Mouse (Mus musculus) liver, postnatal 0 days (tissue): ENCODE results near the gene Gcnt1. TPM values are rescaled to one million over a fixed set of nuclear protein-coding genes. Genes with fewer than 3 reads are reported as not detected.

Source experiments
- ATAC-seq: fragments of 200-750 bp; cut with Nextera tagmentation; 2 replicates; pipeline ENCODE4 v1.8.0; 2017; ENCODE audit warnings: mild to moderate bottlenecking, moderate library complexity
- DNase-seq: peaks from one replicate; pipeline ENCODE4 v3.0.0-alpha.2; 2016
- H3K27ac ChIP-seq: fragments of 300-500 bp; sonication (generic); 2 replicates; pipeline ENCODE4 v1.5.1; 2014; ENCODE audit warnings: antibody characterized with exemption, moderate library complexity, mild to moderate bottlenecking, low read depth
- H3K27me3 ChIP-seq: fragments of 300-500 bp; sonication (generic); 2 replicates; pipeline ENCODE4 v1.6.1; 2014; ENCODE audit warnings: low read length, control low read depth, mixed read lengths; ENCODE audit not compliant: insufficient read depth
- H3K36me3 ChIP-seq: fragments of 300-500 bp; sonication (generic); replicated peaks from 2 replicates; pipeline ENCODE4 v1.6.1; 2014; ENCODE audit warnings: mild to moderate bottlenecking, control low read depth, low read length, moderate library complexity, mixed read lengths; ENCODE audit not compliant: insufficient read depth
- H3K4me1 ChIP-seq: fragments of 300-500 bp; sonication (generic); 2 replicates; pipeline ENCODE4 v1.6.1; 2014; ENCODE audit warnings: antibody characterized with exemption, mild to moderate bottlenecking, control low read depth; ENCODE audit not compliant: insufficient read depth
- H3K4me2 ChIP-seq: fragments of 300-500 bp; sonication (generic); 2 replicates; pipeline ENCODE4 v1.6.1; 2014; ENCODE audit warnings: low read depth, mild to moderate bottlenecking, low read length, moderate library complexity, mixed read lengths
- H3K4me3 ChIP-seq: fragments of 300-500 bp; sonication (generic); 2 replicates; pipeline ENCODE4 v1.5.1; 2014; ENCODE audit warnings: low read depth, low read length
- H3K9ac ChIP-seq: fragments of 300-500 bp; sonication (generic); replicated peaks from 2 replicates; pipeline ENCODE4 v1.6.1; 2014; ENCODE audit warnings: mild to moderate bottlenecking, moderate library complexity
- H3K9me3 ChIP-seq: fragments of 300-500 bp; sonication (generic); 2 replicates; pipeline ENCODE4 v1.6.1; 2016; ENCODE audit warnings: mild to moderate bottlenecking, control low read depth, low read length, mixed read lengths
- CTCF ChIP-seq: sonication (generic); IDR thresholded peaks from 2 replicates; pipeline ENCODE4 v1.5.1; 2016; ENCODE audit warnings: antibody characterized with exemption, low read depth
- EP300 ChIP-seq: IDR thresholded peaks from 2 replicates; pipeline ENCODE4 v1.6.1; 2016; ENCODE audit warnings: antibody characterized with exemption, low read depth, mild to moderate bottlenecking
- WGBS: fragments of 180-500 bp; shearing (Covaris S2); extraction: QIAGEN DNeasy Blood & Tissue Kit; methylation state at CpG from one replicate; pipeline ENCODE4 v1.1.7; 2014; ENCODE audit not compliant: insufficient replicate concordance; 5-methylcytosine and 5-hydroxymethylcytosine counted together
- polyA plus RNA-seq: library from polyadenylated mRNA; unstranded; fragments of >200 nt; fragmentation: Nextera tagmentation; extraction: Ambion mirVana; gene quantifications from 2 replicates; pipeline ENCODE4 v1.2.1, GENCODE M21; 2015

Gcnt1 gene
- polyA plus RNA-seq, result 5.8 and 7.1 TPM in 2 replicates

DNA sequence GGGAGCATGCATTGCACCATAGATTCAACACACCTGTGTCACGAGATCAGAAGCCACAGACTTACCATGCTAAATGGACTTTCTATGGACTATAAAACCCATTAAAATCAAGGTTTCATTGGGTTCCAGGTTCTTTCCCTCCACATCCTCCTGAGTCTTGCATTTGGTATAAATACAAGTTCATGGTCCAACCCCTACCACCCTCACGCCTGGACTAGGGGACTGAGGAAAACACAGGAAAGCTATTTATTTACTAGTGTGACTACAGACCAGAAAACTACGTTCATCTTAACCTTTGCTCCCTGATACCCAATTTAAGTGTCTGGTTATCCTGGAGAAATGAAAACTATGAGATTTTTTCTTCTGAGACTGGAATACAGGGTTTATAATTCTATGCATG lies at the start of gene Gcnt1:
Gene Gcnt1, minus strand, starts transcription at position 144 of the 400 bp plus-strand sequence.
- DNase-seq, result no peak
- no peak within 1 kb of the TSS for H3K27ac ChIP-seq
- no peak within 1 kb of the TSS for H3K4me3 ChIP-seq
- no peak for TF ChIP-seq CTCF
- TF ChIP-seq EP300, result no peak
- H3K4me1 ChIP-seq, result no peaks in the 10 kb centered on the region
- WGBS, result 65% methylated on average over 3 of the region's 3 CpGs
- H3K9ac ChIP-seq, result no peak within 1 kb of the TSS
- no peaks in the 10 kb centered on the region for H3K9me3 ChIP-seq
- H3K27me3 ChIP-seq, result no peaks in the 10 kb centered on the region
- H3K36me3 ChIP-seq, result no peaks in the 10 kb centered on the region
- ATAC-seq, result no peak
- H3K4me2 ChIP-seq, result no peak within 1 kb of the TSS

DNA sequence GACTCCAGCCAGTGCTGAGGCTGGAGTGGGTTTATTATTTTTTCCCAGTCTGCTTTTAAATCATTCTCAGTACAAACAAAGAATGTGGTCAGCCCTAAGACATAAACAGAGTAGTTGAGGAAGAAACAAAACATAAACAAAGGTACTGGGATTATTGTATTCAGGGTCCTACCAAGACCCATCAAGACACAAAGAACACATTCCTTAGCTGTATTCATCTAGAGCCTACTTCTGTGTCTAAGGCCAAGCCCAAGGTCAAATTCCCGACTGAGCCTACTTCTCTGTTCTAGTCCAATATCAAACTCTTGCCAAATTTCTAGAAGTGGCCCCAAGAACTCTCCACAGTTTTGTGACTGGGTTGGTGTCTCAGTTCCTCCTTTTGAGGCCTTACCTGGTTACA lies 45.2 kb upstream of the Gcnt1 start:
- no peak overlapping the region for H3K27ac ChIP-seq
- no peaks in the 10 kb centered on the region for H3K36me3 ChIP-seq
- H3K4me1 ChIP-seq, result no peaks in the 10 kb centered on the region
- ATAC-seq (no peak), DNase-seq (no peak)
- TF ChIP-seq CTCF, result no peak
- TF ChIP-seq EP300, result no peak
- H3K4me3 ChIP-seq, result no peak overlapping the region
- no peaks in the 10 kb centered on the region for H3K27me3 ChIP-seq
- WGBS, result 50% methylated on average over 1 of the region's 1 CpGs
- no peaks in the 10 kb centered on the region for H3K9me3 ChIP-seq
- H3K9ac ChIP-seq, result no peak overlapping the region
- no peak overlapping the region for H3K4me2 ChIP-seq

DNA sequence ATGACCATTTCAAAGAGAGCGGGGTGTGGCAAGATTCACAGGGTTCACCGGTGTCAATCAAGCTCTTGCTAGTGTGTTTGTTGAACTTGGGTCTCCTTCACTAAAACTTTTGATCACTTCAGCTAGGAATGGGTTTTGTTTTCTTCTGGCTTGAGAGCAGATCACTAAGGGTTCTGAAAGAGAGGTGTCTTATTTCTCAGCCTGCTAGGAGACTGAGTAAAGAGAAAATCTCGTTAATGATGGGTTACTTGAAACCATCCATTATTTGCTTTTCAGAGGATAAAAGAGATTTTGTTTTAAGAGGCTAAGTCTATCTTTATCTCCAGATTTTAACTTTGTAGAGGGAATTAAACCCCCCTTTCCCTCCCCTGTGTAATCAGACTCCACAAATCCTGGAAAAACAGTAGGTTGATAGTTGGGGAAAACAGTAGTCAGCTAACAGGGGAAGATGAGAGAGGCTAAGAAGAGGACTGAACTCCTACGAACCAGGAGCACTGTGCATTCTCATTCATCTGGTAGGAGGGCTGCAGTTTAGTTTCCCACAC lies 40.3 kb upstream of the Gcnt1 start:
- DNase-seq (no peak), ATAC-seq (no peak)
- Histone ChIP-seq H3K9me3 (no peaks in the 10 kb centered on the region), H3K4me1 (peaks cover 7% of the 10 kb centered on the region), H3K27ac (no peak overlapping the region), H3K4me2 (no peak overlapping the region), H3K27me3 (no peaks in the 10 kb centered on the region), H3K4me3 (no peak overlapping the region), H3K36me3 (no peaks in the 10 kb centered on the region), H3K9ac (no peak overlapping the region)
- no peak for TF ChIP-seq CTCF
- no peak for TF ChIP-seq EP300
- WGBS, result 60% methylated on average over 4 of the region's 4 CpGs

DNA sequence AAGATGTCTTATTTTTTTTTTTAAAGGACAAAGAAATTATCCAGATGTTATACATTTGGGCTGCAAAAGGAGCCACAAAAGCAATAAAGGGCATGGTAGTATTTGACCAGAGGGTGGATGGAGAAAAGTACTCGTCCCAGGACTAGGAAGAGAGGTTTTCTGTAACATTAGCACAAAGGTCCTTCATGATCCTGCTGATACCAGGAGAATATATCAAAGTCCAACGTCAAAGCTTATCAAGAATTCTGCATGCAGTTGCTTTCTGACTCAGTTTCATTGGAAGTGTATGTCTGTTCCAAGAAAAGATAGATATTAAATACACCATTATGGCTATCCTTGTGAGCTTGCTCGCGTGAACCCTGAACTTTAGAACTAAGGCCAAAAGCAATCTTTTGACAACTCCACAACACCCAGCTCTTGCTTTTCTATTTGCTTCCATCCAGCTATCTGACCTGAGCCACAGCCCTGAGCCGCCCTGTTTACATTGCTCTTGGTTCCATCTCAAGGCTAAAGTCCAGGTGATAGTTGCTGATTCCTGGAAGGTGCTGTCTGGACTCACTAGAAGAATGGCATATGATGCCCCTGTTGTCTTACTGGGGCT lies 37.9 kb upstream of the Gcnt1 start:
- no peak overlapping the region for H3K4me2 ChIP-seq
- H3K27me3 ChIP-seq, result no peaks in the 10 kb centered on the region
- 40% methylated on average over 5 of the region's 5 CpGs for WGBS
- H3K4me1 ChIP-seq, result peaks cover 9% of the 10 kb centered on the region
- peak overlapping the region; percentile 84 for H3K27ac ChIP-seq
- ATAC-seq (peak; percentile 83), DNase-seq (peak; percentile 25)
- H3K9me3 ChIP-seq, result no peaks in the 10 kb centered on the region
- TF ChIP-seq EP300, result no peak
- no peak for TF ChIP-seq CTCF
- H3K36me3 ChIP-seq, result no peaks in the 10 kb centered on the region
- H3K9ac ChIP-seq, result no peak overlapping the region
- no peak overlapping the region for H3K4me3 ChIP-seq

DNA sequence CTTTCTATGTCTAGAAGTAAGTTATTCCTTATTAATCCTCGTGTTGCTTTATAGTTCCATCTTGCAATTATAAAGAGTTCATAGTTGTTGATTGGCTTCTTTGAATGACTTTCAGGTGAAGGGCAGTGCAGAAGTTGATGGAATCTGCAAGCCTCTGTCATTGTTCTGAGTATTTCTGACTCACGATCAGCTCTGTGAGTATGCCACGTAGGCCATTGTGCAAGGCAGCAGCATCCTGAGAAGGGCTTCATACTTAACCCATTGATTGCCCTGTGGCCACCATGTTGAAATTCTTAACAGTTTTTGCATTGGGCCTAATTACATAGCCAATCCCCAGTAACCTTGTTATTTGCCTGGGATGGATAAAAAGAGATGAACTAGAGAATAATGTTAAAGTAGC lies 36.7 kb upstream of the Gcnt1 start:
- Histone ChIP-seq H3K9me3 (no peaks in the 10 kb centered on the region), H3K4me3 (no peak overlapping the region), H3K36me3 (no peaks in the 10 kb centered on the region), H3K27me3 (no peaks in the 10 kb centered on the region), H3K27ac (peak overlapping the region; percentile 44; the same call in 1 of the 2 replicates), H3K4me1 (peaks cover 9% of the 10 kb centered on the region), H3K4me2 (no peak overlapping the region), H3K9ac (no peak overlapping the region)
- DNase-seq, result no peak
- TF ChIP-seq EP300, result no peak
- TF ChIP-seq CTCF, result no peak
- ATAC-seq, result no peak
- 48% methylated on average over 3 of the region's 3 CpGs for WGBS

DNA sequence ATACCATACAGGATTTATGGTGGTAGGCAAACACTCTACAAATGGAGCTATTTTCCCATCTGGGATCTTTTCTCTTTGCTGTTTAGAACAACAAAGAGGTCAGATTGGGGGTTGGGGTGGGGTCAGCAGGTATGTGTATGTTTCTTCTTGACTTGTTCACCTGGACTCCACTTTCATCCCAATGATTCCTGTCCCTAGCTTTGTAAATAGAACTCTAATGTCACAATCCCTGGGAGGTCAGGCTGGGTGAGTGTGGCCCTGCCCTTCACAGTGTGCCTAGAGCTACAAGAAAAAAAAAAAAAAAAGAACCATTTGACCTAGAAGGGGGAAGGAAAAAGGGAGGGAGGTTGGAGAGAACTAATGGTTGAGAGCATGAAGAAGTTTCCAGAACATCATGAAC lies 35.9 kb upstream of the Gcnt1 start:
- Histone ChIP-seq H3K9me3 (no peaks in the 10 kb centered on the region), H3K27me3 (no peaks in the 10 kb centered on the region), H3K4me3 (no peak overlapping the region), H3K36me3 (no peaks in the 10 kb centered on the region), H3K4me1 (peaks cover 9% of the 10 kb centered on the region), H3K4me2 (no peak overlapping the region), H3K27ac (peak overlapping the region; percentile 44; the same call in 1 of the 2 replicates), H3K9ac (no peak overlapping the region)
- ATAC-seq (peak; percentile 79), DNase-seq (peak; percentile 36)
- TF ChIP-seq CTCF (no peak), EP300 (no peak)

DNA sequence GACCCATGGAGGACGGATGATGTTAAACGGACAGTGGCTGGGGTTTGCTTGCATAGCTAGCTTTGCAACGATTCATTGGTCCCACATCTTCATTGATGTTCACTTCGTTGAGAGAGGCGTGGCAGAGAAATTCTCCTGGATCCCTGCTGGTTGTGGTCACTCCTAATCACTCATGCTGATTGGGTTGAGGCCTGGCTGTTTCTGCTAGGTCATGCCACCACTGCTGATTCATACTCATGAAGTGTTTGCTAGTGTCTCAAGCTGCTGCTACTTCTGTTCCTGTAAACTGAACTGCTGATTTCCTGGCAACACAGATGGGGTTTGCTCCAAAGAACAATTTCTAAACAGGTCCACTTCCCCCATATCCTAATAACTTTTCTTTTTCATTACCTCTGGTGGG lies 34.2 kb upstream of the Gcnt1 start:
- Histone ChIP-seq H3K9ac (no peak overlapping the region), H3K27ac (no peak overlapping the region), H3K36me3 (no peaks in the 10 kb centered on the region), H3K9me3 (no peaks in the 10 kb centered on the region), H3K27me3 (no peaks in the 10 kb centered on the region), H3K4me2 (no peak overlapping the region), H3K4me1 (peaks cover 9% of the 10 kb centered on the region), H3K4me3 (no peak overlapping the region)
- WGBS, result 76% methylated on average over 5 of the region's 5 CpGs
- DNase-seq (no peak), ATAC-seq (no peak)
- TF ChIP-seq EP300 (no peak), CTCF (no peak)
